Mouse (Mus musculus) frontal cortex, postnatal 10 days (tissue): ENCODE data around the gene Ralgps2.

Experiments used
- DNase-seq, 2 experiments: peaks; one replicate each; pipeline ENCODE4 v3.0.0; 2022; ENCODE audit warnings: low spot score in 2 of 2, mixed read lengths in 1 of 2

Ralgps2 gene

DNA sequence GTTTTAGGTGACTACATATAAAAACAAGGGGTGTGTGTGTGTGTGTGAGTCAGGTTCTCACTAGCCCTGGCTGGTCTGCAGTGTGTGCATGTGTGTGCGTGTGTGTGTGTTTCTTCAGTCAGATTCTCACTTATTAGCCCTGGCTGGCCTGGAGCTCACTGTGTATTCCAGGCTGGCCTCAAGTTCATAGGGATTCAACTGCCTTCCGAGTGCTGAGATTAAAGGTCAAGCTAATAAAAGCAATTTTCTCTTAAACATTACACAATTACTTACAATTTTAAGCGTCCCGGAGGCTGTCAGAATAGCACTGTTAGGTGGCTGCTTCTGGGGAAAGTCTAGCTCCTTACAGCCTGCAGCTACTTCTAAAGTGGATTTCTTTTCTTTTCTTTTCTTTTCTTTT is 101.2 kb downstream of the Ralgps2 start, which contains the start of gene Angptl1:
Angptl1 (plus strand) TSS at position 386 of the 400 bp plus-strand sequence.
- no peak for DNase-seq

- DNase-seq, result no peak
Observed at GRCm38 (mm10) chr1:156819236-156819635, 120.2 kb downstream of the Ralgps2 start.

DNA sequence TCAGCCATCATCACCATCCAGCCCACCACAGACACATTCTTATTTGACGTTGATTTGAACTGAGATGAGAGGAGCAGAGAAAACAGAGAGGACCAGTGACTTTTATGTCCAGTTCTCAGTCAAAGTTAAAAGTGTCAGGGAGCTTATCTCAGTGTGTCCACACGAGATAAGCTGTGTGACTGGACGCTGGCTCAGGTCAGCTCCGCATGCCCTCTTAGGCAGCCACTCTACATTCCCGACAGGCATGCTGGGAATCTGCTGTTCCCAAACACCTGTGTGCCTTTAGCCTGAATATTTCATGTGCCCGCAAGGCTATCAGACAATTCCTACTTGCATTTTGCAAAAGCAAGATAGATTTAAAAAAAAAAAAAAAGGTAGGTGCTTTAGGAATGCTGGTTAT is 125.9 kb downstream of the Ralgps2 start:
- no peak for DNase-seq

DNA sequence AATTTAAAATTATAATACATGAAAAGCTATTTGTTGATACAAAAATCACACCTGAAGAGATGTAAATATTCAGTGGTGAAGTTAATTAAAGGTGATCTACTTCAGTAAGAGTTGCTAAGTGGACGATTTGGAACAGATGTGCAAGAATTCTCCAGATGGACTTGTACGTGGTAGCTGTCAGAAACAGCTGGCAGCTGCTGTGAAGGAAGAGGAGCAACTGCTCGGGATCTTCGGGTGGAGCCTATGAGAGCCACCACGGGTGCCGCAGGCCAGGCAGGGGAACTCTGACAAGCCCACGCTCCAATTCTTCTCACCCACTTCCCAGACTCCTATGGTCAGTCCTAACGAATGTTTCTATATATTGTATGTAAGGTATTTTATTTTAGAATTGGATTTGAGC is 126.7 kb downstream of the Ralgps2 start:
- no peak for DNase-seq

GRCm38 (mm10) chr1:156811928-156812327 is 127.5 kb downstream of the Ralgps2 start:
- no peak for DNase-seq

DNA sequence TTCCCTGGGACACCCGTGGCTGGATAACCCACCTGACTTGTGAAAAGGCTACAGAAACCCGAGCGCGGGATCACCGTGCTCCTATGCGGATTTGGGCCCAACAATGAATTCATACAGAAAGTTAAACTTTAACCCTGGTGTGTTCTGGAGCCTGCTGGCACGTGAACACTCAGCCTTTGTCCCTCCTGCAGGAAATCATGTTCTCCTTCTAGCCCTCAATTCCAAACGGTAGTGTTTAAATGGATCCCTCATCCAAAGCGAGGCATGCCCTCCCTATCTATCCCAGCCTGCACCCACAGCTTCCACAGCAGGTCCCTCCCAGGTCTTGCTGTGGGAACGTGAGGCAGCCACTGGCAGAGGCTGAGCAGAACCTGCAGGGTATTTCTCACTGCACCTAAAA is 131.1 kb downstream of the Ralgps2 start:
- no peak for DNase-seq

DNA sequence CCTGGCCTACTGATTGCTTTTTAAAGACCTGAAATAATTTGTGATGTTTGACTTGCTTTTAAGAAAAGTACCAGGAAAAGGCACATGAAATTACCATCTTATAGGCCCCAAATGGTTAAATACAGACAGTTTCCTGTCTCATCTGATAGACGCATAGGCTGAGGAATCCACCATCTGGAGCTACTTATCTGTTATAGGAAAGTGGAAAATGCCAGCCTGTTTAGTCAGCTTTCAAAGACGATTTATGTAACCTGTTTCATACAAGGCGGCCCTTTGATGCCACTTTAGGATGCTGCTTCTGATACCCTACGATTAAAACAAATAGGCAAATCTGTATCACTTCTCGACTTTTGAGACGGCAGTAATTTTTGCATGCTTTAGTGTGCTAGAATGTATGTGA is 138.2 kb downstream of the Ralgps2 start:
- DNase-seq, result no peak

GRCm38 (mm10) chr1:156796251-156796650 is 143.2 kb downstream of the Ralgps2 start:
- no peak for DNase-seq

DNA sequence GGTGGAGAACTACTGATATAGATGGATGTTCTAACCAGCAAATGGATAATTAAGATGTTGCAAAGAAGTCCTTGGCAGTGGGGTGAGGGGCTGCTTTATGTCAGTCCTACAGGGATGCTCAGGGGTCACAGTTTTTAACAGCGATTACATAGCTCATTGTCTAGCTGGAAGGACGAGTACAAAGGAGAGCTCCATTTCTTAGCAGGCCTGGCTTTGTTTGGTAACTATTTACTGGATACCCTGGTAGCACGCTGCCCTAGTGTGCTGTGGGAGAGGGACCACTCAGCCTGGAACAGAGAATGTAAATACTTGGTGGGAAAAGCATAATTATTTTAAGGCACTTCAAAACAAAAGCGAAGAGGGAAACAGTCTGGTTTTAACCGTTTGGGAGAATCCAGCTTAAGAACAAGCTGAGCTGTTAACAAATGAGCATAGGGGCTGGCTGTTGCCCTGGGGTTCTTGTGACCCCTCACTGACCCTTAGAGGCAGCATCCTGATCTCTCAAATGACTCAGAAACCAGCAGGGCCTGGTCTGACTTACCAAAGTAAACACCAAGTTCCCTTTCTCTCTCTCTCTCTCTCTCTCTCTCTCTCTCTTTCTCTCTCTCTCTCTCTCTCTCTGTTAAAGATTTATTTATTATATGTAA is 149.5 kb downstream of the Ralgps2 start:
- no peak for DNase-seq

- DNase-seq, result no peak
Observed at GRCm38 (mm10) chr1:156787164-156787863, 152.1 kb downstream of the Ralgps2 start.

GRCm38 (mm10) chr1:156786074-156786473 is 153.4 kb downstream of the Ralgps2 start:
- DNase-seq, result no peak

DNA sequence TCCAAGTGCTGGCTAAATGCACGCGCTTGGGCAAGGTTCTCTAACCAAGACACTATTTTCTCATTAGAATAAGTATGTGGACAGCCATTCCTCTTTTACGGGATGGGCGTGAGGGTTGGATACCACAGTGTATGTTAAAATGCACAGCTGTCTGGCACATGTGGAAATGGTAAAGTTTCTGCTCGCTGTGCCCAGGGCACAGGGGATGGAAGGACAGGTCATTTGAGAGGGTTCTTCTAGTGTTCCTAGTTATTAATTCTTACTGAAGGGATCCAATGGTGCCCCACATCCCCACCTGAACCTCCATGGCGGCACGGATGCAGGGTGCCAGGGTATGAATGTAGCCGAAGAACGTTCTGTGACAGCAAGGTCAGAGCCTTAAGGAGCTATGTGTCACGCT is 154.5 kb downstream of the Ralgps2 start:
- no peak for DNase-seq

DNA sequence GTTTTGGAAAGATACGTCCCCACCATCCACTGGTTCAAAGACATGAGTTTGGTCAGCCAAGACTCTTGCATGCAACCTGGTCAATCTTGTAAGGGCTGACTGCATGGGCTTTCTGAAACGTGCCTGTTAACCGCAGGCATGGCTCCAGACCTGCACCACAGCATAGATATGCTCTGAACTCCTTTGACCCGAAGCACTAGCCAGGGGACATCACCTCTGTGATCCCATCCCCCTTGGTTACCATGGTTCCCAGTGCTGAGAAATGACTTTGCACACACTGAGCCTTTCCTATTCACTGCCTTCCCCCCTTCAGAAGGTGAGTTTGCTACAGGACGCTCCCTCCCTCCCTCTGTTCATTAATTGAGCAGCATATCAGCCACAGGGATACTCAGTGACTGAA is 155.3 kb downstream of the Ralgps2 start:
- no peak for DNase-seq

DNA sequence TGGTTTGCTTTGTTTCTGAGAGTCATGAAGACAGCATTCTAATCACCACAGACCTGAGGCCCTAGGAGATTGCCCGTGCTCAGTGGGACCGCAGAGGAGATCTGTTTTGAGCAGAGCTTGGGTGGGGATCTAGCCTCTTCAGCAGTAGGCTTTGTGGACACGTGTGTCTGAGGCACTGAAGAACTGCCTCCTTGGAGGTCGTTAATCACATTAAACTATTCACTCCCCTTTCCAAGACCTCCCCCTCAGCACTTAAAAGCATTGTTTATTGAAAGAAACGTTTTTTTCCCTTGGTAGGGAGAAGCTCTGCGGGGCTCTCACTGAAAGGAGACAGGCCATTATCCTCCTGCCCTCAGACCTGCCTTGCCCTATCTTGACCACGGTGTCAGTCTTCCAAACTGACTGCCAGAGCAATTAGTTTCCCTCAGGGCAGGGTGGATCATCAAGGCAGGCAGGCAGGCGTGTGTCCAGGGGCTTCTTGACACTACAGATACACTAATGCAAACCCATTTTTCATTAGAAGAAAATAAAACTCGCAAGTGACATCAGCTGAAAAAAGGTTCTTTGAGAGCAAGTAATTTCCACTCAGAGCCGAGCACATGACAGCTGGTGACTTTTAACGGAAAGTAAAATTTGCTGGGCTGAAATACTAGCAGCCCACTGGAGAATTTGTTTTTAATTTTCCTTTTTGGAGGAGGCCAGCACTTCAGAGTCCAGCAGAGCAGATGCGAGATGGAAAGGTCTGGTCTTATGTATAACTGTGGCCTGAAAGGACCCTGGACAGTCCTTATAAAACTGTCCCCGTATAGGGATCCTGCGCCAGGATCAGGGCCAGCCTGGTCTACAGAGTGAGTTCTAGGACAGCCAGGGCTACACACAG is 157.2 kb downstream of the Ralgps2 start:
- DNase-seq, result no peak

- peak in 1 of 2 experiments; percentile 24 for DNase-seq
Observed at GRCm38 (mm10) chr1:156781076-156781741, 158.2 kb downstream of the Ralgps2 start.

DNA sequence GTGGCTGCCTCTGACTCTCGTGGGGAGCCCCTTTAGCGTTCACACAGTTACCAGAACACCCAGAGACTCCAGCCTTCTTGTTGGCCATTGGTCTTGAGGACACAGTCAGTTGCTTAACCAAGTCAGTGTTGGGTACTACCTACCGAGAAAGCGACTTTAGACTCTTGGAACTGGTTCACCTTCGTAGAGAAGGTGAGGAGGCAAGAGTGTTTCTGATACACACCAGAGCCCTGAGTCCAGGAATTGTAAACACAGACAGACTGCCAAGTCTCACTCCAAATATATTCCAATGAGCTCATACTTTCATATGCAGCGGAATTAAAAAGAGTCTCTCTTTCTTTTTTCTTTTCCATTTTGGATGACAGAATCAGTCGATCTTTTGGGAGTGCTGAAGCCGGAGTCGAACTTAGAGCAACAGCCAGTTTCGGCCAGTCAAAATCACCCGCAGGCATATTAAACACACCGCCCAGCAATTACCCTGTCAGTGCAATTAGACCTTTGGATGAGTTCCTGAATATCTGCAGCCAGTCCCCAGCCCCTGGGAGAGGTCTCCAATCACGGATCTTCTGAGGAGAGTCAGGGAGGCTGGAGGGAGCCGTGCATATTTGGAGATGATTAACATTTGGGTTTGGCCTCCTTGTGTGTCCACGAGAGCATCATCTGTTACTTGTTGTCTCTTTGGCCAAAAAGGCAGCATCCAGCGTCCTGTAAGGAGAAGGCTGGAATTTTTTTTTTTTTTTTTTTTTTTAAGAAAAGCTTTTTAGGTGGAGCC is 159.0 kb downstream of the Ralgps2 start:
- no peak for DNase-seq

DNA sequence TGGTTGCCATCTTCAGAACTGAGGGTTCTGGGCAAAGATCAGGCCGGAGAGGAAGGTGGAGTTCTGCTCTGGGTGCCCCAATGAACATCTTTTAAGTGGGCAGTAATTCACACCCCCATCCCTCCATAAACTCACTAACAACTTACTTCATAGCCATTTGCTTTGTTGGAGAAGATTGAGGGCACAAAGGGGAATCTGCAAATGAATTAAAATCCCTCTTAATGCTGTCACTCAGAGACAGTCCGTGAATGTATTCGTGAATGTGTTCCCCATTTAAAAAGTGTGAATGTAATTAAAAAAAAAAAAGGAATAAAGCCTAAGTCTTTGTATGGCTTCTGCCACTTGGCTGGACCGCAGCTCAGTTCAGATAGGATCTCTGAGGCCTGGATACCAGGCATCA is 159.8 kb downstream of the Ralgps2 start:
- no peak for DNase-seq

- no peak for DNase-seq
Observed at GRCm38 (mm10) chr1:156778977-156779376, 160.4 kb downstream of the Ralgps2 start.

DNA sequence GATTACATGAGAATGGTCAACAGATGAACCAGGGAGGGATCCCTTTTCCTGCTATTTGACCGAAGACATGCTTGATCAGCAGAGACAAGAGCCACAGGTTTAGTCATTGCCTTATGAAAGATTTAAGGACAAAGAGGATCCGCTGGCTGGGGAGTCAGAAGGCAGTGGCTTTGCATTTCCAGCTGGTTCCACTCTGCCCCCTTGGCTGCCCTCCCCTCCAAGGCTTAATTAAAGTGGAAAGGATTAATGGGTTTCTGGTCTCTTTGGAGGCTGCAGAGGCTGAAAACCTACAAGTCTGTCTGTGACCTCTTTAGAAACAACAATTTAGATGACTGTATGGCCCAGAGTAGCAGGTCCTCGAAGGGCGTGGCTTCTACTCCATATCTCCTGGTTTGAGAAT is 161.5 kb downstream of the Ralgps2 start:
- no peak for DNase-seq

DNA sequence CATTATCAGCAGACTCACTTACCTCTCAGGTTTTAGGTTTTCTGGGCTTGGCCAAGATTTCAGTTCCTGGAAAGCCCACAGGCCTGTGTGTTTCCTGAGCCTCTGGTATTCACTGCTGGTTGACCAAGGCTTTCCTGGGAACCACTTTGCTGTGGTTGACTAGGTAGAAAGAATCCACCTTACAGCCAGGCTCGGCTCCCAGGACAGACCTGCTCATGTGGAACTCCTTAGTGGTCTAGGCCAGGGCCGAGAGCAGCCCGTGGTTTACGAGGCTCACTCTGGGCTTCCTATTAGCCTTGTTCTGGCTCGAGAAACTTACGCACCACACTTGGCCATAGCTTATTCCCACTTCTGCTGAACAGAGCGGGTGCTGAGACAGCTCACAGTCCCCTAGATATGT is 163.4 kb downstream of the Ralgps2 start:
- DNase-seq, result no peak

GRCm38 (mm10) chr1:156775190-156775589 is 164.2 kb downstream of the Ralgps2 start:
- DNase-seq, result no peak
